Mouse (Mus musculus) hindbrain, embryonic 14.5 days (tissue): ENCODE measurements at regions not wholly inside any gene's neighbourhood (a gene's known extent, or its start where the extent isn't known, plus 50 kb on each side); places are given as distances from the start of the nearest gene placed in this dataset.
A peak's percentile ranks its signal among the peaks of the same experiment; 100 is the strongest.

Source experiments
- ATAC-seq: fragments of 200-750 bp; cut with Nextera tagmentation; 2 replicates; pipeline ENCODE4 v1.8.0; 2017; ENCODE audit warnings: moderate number of reproducible peaks, mild to moderate bottlenecking, moderate TSS enrichment, moderate library complexity; ENCODE audit not compliant: low FRiP score
- DNase-seq: peaks from one replicate; pipeline ENCODE4 v3.0.0-alpha.2; 2015; ENCODE audit warnings: low spot score
- H3K27ac ChIP-seq: fragments of 300-500 bp; sonication (generic); 2 replicates; pipeline ENCODE4 v1.5.1; 2014; ENCODE audit warnings: mild to moderate bottlenecking, moderate library complexity
- H3K27me3 ChIP-seq: fragments of 300-500 bp; sonication (generic); 2 replicates; pipeline ENCODE4 v1.6.1; 2014; ENCODE audit warnings: mild to moderate bottlenecking, low read length, mixed read lengths; ENCODE audit not compliant: control insufficient read depth, insufficient read depth
- H3K36me3 ChIP-seq: fragments of 300-500 bp; sonication (generic); replicated peaks from 2 replicates; pipeline ENCODE4 v1.6.1; 2014; ENCODE audit not compliant: control insufficient read depth, insufficient read depth
- H3K4me1 ChIP-seq: fragments of 300-500 bp; sonication (generic); replicated peaks from 2 replicates; pipeline ENCODE4 v1.6.1; 2014; ENCODE audit warnings: antibody characterized with exemption, low read length, mixed read lengths; ENCODE audit not compliant: control insufficient read depth, insufficient read depth
- H3K4me2 ChIP-seq: fragments of 300-500 bp; sonication (generic); replicated peaks from 2 replicates; pipeline ENCODE4 v1.6.1; 2014; ENCODE audit warnings: mild to moderate bottlenecking, moderate library complexity
- H3K4me3 ChIP-seq: fragments of 300-500 bp; sonication (generic); replicated peaks from 2 replicates; pipeline ENCODE4 v1.5.1; 2014; ENCODE audit warnings: mild to moderate bottlenecking, low read length
- H3K9ac ChIP-seq: fragments of 300-500 bp; sonication (generic); 2 replicates; pipeline ENCODE4 v1.6.1; 2014
- H3K9me3 ChIP-seq: fragments of 300-500 bp; sonication (generic); 2 replicates; pipeline ENCODE4 v1.6.1; 2016; ENCODE audit warnings: low read length; ENCODE audit not compliant: control insufficient read depth
- WGBS: fragments of 180-500 bp; shearing (Covaris S2); extraction: QIAGEN DNeasy Blood & Tissue Kit; methylation state at CpG from one replicate; pipeline ENCODE4 v1.1.7; 2014; 5-methylcytosine and 5-hydroxymethylcytosine counted together

DNA sequence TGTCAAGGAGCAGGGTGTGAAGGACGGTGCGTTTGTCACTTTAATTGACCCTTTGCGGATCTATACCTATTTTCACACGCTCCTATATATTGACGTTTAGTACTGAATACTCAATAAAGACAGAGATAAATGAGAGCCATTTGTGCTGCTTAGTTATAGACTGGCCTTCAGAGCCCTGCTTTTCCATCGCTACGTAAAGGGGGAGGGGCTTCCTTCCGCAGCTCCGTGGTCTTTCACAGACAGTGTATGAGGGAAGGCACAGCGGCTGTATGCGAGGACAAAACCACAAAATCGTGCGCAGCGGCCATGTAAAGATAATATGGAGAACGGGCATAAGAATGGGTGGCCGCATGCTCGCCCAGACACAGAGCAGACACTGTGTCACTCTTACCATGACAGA is 58.4 kb upstream of the Pced1b start:
- DNase-seq (peak; percentile 39), ATAC-seq (no peak)
- 63% methylated on average over 17 of the region's 17 CpGs for WGBS
- Histone ChIP-seq H3K4me2 (peak overlapping the region; percentile 11; the same call in 1 of the 2 replicates), H3K4me3 (no peak overlapping the region), H3K9ac (no peak overlapping the region; the same call in 1 of the 2 replicates), H3K27me3 (no peaks in the 10 kb centered on the region), H3K36me3 (no peaks in the 10 kb centered on the region), H3K4me1 (no peaks in the 10 kb centered on the region), H3K27ac (no peak overlapping the region), H3K9me3 (no peaks in the 10 kb centered on the region)

DNA sequence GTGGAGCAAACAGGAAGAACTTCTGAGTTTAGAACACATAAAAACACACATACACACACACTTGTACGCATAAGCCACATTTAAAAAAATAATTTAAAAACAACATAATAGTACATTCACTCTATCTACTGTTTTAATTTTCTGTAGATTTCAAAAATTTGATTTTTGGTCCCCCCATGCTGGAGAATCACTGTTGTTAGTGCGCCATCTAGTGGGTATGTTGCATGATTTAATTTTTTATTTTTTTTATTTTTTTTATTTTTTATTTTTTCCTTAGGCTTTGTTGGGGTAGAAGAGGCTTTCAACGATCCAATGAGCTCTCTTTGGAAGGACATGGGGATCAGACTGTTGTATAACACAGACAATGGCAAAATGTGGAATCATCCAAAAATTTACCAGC is 59.1 kb upstream of the Pced1b start:
- 0 out of 2 replicates have a peak overlapping the region, but pooled peaks have one; percentile 11 for H3K4me2 ChIP-seq
- no peak overlapping the region for H3K27ac ChIP-seq
- no peaks in the 10 kb centered on the region for H3K36me3 ChIP-seq
- H3K9me3 ChIP-seq = no peaks in the 10 kb centered on the region
- no peak overlapping the region for H3K9ac ChIP-seq
- no peak overlapping the region for H3K4me3 ChIP-seq
- H3K4me1 ChIP-seq = no peaks in the 10 kb centered on the region
- peak; percentile 65 for DNase-seq
- no peak for ATAC-seq
- WGBS = 37% methylated on average over 3 of the region's 3 CpGs
- no peaks in the 10 kb centered on the region for H3K27me3 ChIP-seq

DNA sequence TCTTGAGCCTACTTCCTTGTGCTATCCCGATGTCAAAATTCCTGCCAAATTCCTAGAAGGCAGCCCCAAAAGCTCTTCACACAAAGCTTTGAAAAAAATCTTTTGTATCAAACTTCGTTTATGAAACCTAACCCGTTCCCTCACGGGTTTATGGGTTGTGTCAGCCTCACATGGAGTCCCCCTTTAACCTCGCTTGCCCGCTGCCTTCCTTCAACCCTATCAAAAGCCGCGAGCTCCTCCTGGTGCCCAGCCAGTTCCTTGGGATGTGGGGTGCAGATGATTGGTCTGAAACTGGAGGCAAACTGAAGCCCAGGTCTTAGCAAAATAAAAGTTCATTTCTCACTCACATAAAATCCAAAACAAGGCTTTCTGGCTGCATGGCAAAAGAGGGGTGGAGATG is 60.9 kb upstream of the Pced1b start:
- DNase-seq (no peak), ATAC-seq (no peak)
- no peak overlapping the region for H3K4me2 ChIP-seq
- no peaks in the 10 kb centered on the region for H3K36me3 ChIP-seq
- no peak overlapping the region for H3K4me3 ChIP-seq
- H3K9me3 ChIP-seq = no peaks in the 10 kb centered on the region
- no peak overlapping the region for H3K9ac ChIP-seq
- 80% methylated on average over 8 of the region's 8 CpGs for WGBS
- H3K4me1 ChIP-seq = no peaks in the 10 kb centered on the region
- no peak overlapping the region for H3K27ac ChIP-seq
- H3K27me3 ChIP-seq = no peaks in the 10 kb centered on the region

DNA sequence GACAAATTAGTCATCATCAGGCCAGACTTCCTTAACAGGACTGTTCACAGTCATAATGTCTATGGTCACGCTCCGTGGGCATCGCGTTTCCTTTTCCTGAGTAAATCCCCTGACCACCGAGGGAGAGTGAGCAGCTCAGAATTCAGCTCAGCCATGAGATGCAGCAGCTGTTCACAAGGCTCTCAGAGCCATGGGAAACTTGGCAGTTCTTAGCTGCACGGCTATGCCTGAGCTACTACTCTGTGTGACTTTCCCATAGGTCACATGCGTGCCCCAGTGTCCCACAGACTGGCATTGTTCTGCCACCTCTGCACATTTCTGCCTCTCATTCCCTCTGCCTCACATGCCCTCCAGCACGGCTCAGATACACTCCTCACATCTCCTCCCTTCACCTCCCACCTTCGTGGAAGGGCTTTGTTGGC is 64.3 kb upstream of the Pced1b start:
- ATAC-seq (peak; percentile 55; the same call in 1 of the 2 replicates), DNase-seq (peak; percentile 37)
- H3K36me3 ChIP-seq = no peaks in the 10 kb centered on the region
- no peak overlapping the region for H3K4me2 ChIP-seq
- no peak overlapping the region for H3K9ac ChIP-seq
- no peaks in the 10 kb centered on the region for H3K27me3 ChIP-seq
- 29% methylated on average over 9 of the region's 9 CpGs for WGBS
- H3K4me3 ChIP-seq = no peak overlapping the region
- peaks cover 21% of the 10 kb centered on the region for H3K4me1 ChIP-seq
- H3K9me3 ChIP-seq = no peaks in the 10 kb centered on the region
- H3K27ac ChIP-seq = no peak overlapping the region

DNA sequence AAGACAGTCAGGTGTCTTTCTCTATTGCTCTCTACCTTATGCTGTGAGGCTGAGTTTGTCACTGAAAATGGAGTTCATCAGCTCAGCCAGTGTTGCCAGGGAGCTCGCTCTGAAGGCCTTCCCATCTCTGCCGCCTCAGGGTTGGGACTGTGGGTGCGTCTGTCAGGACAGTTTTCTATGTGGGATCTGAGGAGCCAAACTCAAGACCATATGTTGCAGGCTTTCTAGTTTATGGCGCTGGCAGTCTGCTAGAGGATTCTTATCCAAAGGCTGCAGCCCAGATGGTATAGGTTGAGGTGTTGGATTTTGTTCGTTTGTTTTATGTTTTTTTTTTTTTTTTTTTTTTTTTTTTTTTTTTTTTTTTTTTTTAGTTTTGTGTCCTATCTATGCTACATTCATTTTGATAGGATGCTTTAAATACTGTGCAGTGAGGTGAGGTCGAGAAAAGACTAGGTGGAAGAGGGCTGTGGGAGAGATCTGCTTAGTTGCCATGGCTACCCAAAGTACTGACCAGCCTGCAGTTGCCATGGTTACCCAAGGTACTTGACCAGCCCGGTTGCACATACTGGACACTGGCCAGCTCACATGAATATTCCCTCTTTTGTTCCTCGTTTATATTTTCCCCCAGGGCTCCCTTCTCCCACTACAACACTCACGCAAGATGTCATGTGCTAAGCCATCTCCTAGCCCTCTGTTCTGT is 65.8 kb upstream of the Pced1b start:
- WGBS = 39% methylated on average over 9 of the region's 9 CpGs
- no peaks in the 10 kb centered on the region for H3K27me3 ChIP-seq
- peak overlapping the region; percentile 63 for H3K27ac ChIP-seq
- H3K9me3 ChIP-seq = no peaks in the 10 kb centered on the region
- no peak overlapping the region for H3K4me3 ChIP-seq
- no peak overlapping the region for H3K4me2 ChIP-seq
- DNase-seq (peak; percentile 64), ATAC-seq (peak; percentile 53; the same call in 1 of the 2 replicates)
- H3K36me3 ChIP-seq = no peaks in the 10 kb centered on the region
- H3K9ac ChIP-seq = no peak overlapping the region
- peaks cover 21% of the 10 kb centered on the region for H3K4me1 ChIP-seq

DNA sequence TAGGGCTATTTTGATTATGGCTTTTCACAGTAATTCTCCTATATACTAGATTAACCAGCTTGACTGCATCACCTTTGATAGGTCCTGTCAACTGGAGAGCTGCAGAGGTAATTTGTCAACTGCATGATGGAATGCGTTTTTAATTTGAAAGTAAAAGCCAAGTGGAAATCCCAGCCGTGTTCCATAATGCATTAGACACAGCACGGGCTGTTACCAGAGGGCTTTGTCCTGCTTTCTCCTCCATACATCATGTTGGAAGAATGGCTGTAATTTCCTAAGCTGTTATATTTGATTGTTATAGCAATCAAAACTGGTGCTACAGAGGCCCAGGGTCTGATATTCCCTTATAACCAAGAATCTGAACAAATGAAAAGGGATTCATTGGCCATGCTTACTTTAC is 68.6 kb upstream of the Pced1b start:
- no peaks in the 10 kb centered on the region for H3K27me3 ChIP-seq
- H3K36me3 ChIP-seq = no peaks in the 10 kb centered on the region
- DNase-seq (peak; percentile 44), ATAC-seq (no peak)
- peak overlapping the region; percentile 77 for H3K27ac ChIP-seq
- peaks cover 21% of the 10 kb centered on the region for H3K4me1 ChIP-seq
- 17% methylated on average over 3 of the region's 3 CpGs for WGBS
- H3K4me2 ChIP-seq = no peak overlapping the region
- H3K9ac ChIP-seq = no peak overlapping the region
- no peak overlapping the region for H3K4me3 ChIP-seq
- no peaks in the 10 kb centered on the region for H3K9me3 ChIP-seq

DNA sequence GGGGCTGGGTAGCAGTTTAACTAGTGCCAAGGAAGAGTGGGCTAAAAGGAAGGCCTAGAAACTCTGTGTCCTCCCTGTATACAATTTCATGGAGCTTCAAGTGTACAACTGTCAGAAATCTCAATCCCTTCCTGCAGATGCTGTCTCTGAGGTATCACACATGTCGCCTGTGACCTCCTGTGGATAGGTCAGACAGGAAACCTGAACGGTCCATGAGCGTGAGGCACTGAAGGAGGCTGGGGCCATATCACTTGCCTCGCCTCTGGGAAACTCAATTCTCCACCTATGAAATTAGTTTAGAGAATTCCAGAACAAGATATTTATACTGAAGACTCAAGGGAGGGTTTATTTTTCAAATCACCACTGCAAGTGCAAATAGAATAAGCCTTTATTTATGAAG is 69.1 kb upstream of the Pced1b start:
- Histone ChIP-seq H3K4me1 (peaks cover 21% of the 10 kb centered on the region), H3K36me3 (no peaks in the 10 kb centered on the region), H3K27me3 (no peaks in the 10 kb centered on the region), H3K4me3 (no peak overlapping the region), H3K27ac (peak overlapping the region; percentile 77), H3K9ac (no peak overlapping the region), H3K4me2 (no peak overlapping the region), H3K9me3 (no peaks in the 10 kb centered on the region)
- no peak for DNase-seq
- WGBS = 59% methylated on average over 4 of the region's 4 CpGs
- no peak for ATAC-seq

DNA sequence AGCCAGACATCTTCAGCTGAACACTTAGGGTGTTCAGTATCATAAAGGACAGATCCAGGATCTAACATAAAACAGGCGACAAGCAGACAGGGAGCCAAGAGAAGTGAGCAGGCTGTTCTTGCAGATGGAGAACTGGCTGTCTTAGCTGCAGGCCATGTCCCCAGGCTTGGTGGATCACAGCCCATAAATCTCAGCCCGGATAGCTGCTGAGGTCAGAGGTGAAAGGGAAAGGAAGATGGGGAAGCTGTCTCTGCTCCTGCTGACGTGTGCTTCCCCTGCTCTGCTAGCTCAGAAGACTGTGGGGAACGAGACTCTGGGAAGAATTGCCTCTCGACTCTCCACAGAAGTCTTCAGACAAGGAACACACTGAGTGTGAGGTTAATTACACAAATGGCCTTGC is 71.9 kb upstream of the Pced1b start:
- ATAC-seq (no peak), DNase-seq (no peak)
- Histone ChIP-seq H3K4me3 (no peak overlapping the region), H3K27me3 (no peaks in the 10 kb centered on the region), H3K4me2 (no peak overlapping the region), H3K9ac (no peak overlapping the region), H3K36me3 (no peaks in the 10 kb centered on the region), H3K4me1 (peaks cover 16% of the 10 kb centered on the region), H3K27ac (no peak overlapping the region), H3K9me3 (no peaks in the 10 kb centered on the region)
- 58% methylated on average over 5 of the region's 5 CpGs for WGBS

DNA sequence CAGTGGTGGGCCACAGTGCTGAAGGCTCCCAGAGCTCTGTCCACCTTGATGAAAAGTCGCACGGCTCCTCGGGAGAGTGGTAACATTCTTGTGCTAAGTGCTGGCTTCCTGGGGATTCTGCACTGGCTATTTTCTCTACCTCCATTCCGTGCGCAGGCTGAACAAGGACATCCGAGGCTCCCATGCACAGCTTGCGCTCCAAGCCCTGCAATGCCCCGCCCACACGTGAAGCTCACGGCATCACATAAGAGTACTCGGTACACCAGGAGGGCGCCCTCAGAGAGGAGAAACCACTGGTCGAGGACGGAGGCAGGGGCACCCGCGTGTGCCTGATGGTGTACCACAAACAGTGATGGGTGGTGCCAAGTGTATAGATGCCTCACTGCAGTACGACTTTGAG is 73.7 kb upstream of the Pced1b start:
- no peaks in the 10 kb centered on the region for H3K9me3 ChIP-seq
- H3K27ac ChIP-seq = no peak overlapping the region
- H3K9ac ChIP-seq = no peak overlapping the region
- no peak overlapping the region for H3K4me2 ChIP-seq
- 77% methylated on average over 17 of the region's 17 CpGs for WGBS
- no peak for DNase-seq
- H3K4me3 ChIP-seq = no peak overlapping the region
- H3K4me1 ChIP-seq = peaks cover 6% of the 10 kb centered on the region
- no peak for ATAC-seq
- H3K27me3 ChIP-seq = no peaks in the 10 kb centered on the region
- H3K36me3 ChIP-seq = no peaks in the 10 kb centered on the region

DNA sequence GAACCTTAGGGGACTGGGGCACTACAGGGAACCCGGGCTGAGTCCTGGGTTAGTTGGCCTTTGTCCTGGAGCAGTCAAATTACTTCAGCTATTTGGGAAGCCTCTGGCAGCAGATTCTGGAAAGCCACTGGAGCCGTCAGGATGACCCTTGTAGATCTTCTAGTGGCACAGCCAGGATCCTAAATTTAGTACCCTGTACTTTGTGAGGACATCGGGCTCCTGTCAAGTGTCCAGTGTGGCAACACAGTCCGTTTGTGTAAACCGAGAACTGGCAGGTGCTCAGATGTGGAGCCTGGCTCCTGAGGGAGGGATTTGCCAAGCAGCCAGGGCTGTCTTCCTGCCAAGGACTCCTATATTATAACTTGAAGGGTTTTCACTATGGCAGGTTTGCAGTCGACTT is 76.8 kb upstream of the Pced1b start:
- 85% methylated on average over 6 of the region's 6 CpGs for WGBS
- no peak overlapping the region for H3K4me3 ChIP-seq

More for the DNA sequence above, 76.8 kb upstream of the Pced1b start:
- no peak for DNase-seq
- Histone ChIP-seq H3K27me3 (no peaks in the 10 kb centered on the region), H3K4me2 (no peak overlapping the region), H3K27ac (no peak overlapping the region), H3K36me3 (no peaks in the 10 kb centered on the region), H3K9ac (no peak overlapping the region), H3K9me3 (no peaks in the 10 kb centered on the region), H3K4me1 (no peaks in the 10 kb centered on the region; the same call in 1 of the 2 replicates)
- no peak for ATAC-seq
